Mouse (Mus musculus) C2C12 (cell line): ENCODE measurements around the gene Pnpla3.

Source experiments
- CTCF ChIP-seq: IDR thresholded peaks from one replicate; pipeline ENCODE4 v1.5.1; 2011; ENCODE audit not compliant: control insufficient read depth, insufficient read depth, insufficient read length
- FOSL1 ChIP-seq: IDR thresholded peaks from one replicate; pipeline ENCODE4 v1.8.0; 2011; ENCODE audit warnings: mild to moderate bottlenecking, low read length; ENCODE audit not compliant: poor library complexity, insufficient read depth, severe bottlenecking
- MAX ChIP-seq: IDR thresholded peaks from one replicate; pipeline ENCODE4 v1.6.1; 2011; ENCODE audit warnings: mild to moderate bottlenecking, control low read depth
- MYOG ChIP-seq: IDR thresholded peaks from one replicate; pipeline ENCODE4 v1.6.1; 2011; ENCODE audit not compliant: control insufficient read depth, insufficient read length; ENCODE audit errors: extremely low read depth
- USF1 ChIP-seq: IDR thresholded peaks from one replicate; pipeline ENCODE4 v1.6.1; 2011; ENCODE audit warnings: low read depth, mild to moderate bottlenecking, control low read depth, moderate library complexity

DNA sequence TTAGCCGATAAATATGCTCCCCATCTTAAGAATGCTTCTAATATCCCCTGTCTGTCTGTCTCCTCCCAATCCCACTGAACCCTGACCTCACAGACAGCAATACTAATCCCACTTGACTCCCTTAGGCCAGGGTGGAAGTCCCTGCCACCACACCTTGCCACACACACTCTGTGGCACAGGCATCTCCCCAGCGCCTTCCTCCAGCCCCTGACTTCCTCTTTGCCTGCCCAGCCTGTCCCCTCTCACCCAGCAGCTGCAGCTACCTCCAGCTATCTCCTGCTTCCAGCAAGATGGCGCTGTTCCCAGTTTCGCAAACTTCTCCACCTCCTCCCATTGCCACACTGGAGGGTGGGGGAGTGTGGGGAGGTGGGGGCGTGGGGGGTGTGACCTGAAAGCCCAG lies 40.8 kb upstream of the Pnpla3 start:
- TF ChIP-seq MAX (no peak), CTCF (no peak), USF1 (no peak), MYOG (no peak), FOSL1 (no peak)
